Mouse (Mus musculus): ENCODE results near the gene B430305J03Rik.

DNA sequence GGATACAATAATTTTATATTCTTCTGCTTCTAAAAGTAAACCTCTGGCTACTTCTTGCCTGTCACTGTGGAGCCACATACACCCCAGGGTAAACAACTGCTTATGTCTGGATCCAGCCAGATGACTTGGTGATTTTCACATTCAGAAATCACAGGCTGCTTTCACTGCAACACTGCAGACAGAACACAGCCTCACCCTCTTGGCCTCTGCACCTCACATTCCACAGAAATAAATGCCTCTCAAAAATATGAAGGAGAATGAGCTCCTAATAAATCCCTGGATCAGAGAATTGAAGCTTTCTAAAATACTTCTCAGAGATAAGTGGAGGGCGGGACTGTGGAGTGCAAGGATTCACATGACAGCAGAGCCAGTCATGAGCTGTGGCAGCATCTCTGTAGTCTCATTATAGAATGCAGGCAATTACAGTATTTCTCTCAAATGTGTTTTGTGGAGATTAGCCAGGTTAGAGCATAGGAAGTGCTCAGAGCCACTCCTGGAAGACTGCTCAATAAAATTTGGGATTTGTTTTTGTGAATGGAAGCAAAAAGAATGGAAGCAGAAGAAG is 35.2 kb upstream of the B430305J03Rik start:
- no peak for TF ChIP-seq CHD2 (IDR thresholded peaks at IDR 0.05; ENCODE audit: low read depth, low read length)
- no peak for TF ChIP-seq ZNF384 (IDR thresholded peaks at IDR 0.05; ENCODE audit: low read depth, low read length)
- no peak for TF ChIP-seq MAFK (IDR thresholded peaks at IDR 0.05; ENCODE audit: insufficient read depth, low read depth, low read length)
- no peak for TF ChIP-seq HCFC1 (IDR thresholded peaks at IDR 0.05; ENCODE audit: borderline replicate concordance, insufficient read depth, low read length)

Data from ES-E14 (cell line).